Mouse (Mus musculus) hindbrain, postnatal 0 days (tissue): ENCODE measurements around the gene Plekhh2. TPM values are rescaled to one million over a fixed set of nuclear protein-coding genes. Genes with fewer than 3 reads are reported as not detected.

Experiments
- ATAC-seq: fragments of 200-750 bp; cut with Nextera tagmentation; 2 replicates; pipeline ENCODE4 v1.8.0; 2017; ENCODE audit warnings: mild to moderate bottlenecking, moderate TSS enrichment, moderate library complexity
- DNase-seq: peaks from one replicate; pipeline ENCODE4 v3.0.0-alpha.2; 2015; ENCODE audit warnings: low spot score
- H3K27ac ChIP-seq: fragments of 300-500 bp; sonication (generic); 2 replicates; pipeline ENCODE4 v1.5.1; 2014; ENCODE audit warnings: mild to moderate bottlenecking
- H3K27me3 ChIP-seq: fragments of 300-500 bp; sonication (generic); 2 replicates; pipeline ENCODE4 v1.6.1; 2014; ENCODE audit warnings: low read length, mixed read lengths; ENCODE audit not compliant: insufficient read depth
- H3K36me3 ChIP-seq: fragments of 300-500 bp; sonication (generic); 2 replicates; pipeline ENCODE4 v1.6.1; 2014; ENCODE audit warnings: low read length, mixed read lengths; ENCODE audit not compliant: insufficient read depth
- H3K4me1 ChIP-seq: fragments of 300-500 bp; sonication (generic); 2 replicates; pipeline ENCODE4 v1.6.1; 2014; ENCODE audit warnings: antibody characterized with exemption, low read length, mixed read lengths; ENCODE audit not compliant: insufficient read depth
- H3K4me2 ChIP-seq: fragments of 300-500 bp; sonication (generic); 2 replicates; pipeline ENCODE4 v1.6.1; 2014; ENCODE audit warnings: low read depth, mild to moderate bottlenecking, low read length, moderate library complexity, mixed read lengths
- H3K4me3 ChIP-seq: fragments of 300-500 bp; sonication (generic); 2 replicates; pipeline ENCODE4 v1.5.1; 2014; ENCODE audit warnings: low read length
- H3K9ac ChIP-seq: fragments of 300-500 bp; sonication (generic); replicated peaks from 2 replicates; pipeline ENCODE4 v1.6.1; 2014; ENCODE audit warnings: mild to moderate bottlenecking, low read length, moderate library complexity, mixed read lengths
- H3K9me3 ChIP-seq: fragments of 300-500 bp; sonication (generic); 2 replicates; pipeline ENCODE4 v1.6.1; 2016; ENCODE audit warnings: low read length, mixed read lengths
- CTCF ChIP-seq: IDR thresholded peaks from 2 replicates; pipeline ENCODE4 v1.5.1; 2016; ENCODE audit warnings: antibody characterized with exemption, control low read depth, low read depth
- WGBS: fragments of 180-500 bp; shearing (Covaris S2); extraction: QIAGEN DNeasy Blood & Tissue Kit; methylation state at CpG from one replicate; pipeline ENCODE4 v1.1.7; 2014; 5-methylcytosine and 5-hydroxymethylcytosine counted together
- polyA plus RNA-seq: library from polyadenylated mRNA; unstranded; fragments of >200 nt; fragmentation: Nextera tagmentation; extraction: Ambion mirVana; gene quantifications from 2 replicates; pipeline ENCODE4 v1.2.1, GENCODE M21; 2015
- total RNA-seq: library from RNA; depleted of rRNA; stranded (reverse); fragments of >200 nt; gene quantifications from 2 replicates; pipeline ENCODE4 v1.2.3, GENCODE M21; 2014

Plekhh2 gene
- total and polyA plus RNA-seq, 2 experiments from 2014 or later = 1.6 to 2.6 TPM

DNA sequence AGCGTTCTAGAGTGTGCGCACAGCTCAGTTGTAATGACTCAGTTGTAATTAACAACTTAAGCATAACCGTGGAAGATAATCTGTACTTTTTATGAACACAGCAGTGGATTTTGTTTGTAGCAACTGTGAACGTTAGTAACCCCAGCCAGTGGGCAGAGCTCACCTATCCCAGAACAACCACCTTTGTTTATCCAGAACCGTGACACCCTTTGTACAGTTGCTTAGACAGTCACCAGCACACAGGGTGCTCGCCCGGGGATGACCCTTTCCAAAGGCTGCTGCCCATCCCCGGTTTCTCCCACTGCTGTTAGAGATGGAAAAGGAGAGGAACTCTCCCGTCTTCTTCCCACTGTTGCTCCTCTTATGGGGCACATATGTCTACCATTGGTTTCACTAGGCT, 141.8 kb downstream of the Plekhh2 start:
- no peak for TF ChIP-seq CTCF
- 93% methylated on average over 9 of the region's 9 CpGs for WGBS
- ATAC-seq = no peak

DNA sequence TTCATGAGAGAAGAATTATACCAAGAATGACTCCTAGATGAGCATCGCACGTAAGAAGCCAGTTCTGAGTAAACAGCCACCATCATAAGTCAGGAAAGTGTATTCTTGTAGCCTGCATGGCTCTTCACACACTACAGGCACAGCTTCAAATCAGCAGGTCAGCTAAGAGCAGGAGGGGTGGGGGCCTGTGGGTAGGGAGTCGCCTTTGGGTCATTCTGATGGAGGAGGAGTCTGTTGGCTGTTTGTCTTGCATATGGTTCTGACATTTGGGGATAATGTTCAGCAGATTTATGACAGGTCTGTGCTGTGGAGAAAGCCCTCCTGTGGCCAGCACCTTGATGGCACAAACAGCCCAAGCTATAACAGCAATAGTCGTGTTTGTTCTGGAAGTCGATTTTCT, 144.5 kb downstream of the Plekhh2 start:
- 0 out of 2 replicates have a peak, but pooled peaks have one; percentile 25 for ATAC-seq
- H3K27me3 ChIP-seq = no peaks in the 10 kb centered on the region
- H3K4me1 ChIP-seq = 0 out of 2 replicates have a peak, but pooled peaks cover 6% of the 10 kb centered on the region
- H3K4me2 ChIP-seq = no peak overlapping the region
- H3K27ac ChIP-seq = no peak overlapping the region; the same call in 1 of the 2 replicates
- no peaks in the 10 kb centered on the region for H3K36me3 ChIP-seq
- no peak overlapping the region for H3K9ac ChIP-seq
- no peak for DNase-seq
- H3K9me3 ChIP-seq = no peaks in the 10 kb centered on the region
- 50% methylated on average over 5 of the region's 5 CpGs for WGBS
- no peak overlapping the region for H3K4me3 ChIP-seq
- TF ChIP-seq CTCF = no peak

More for the DNA sequence above, 141.8 kb downstream of the Plekhh2 start:
- H3K27ac ChIP-seq = no peak overlapping the region
- 0 out of 2 replicates have a peak, but pooled peaks cover 6% of the 10 kb centered on the region for H3K4me1 ChIP-seq
- no peaks in the 10 kb centered on the region for H3K9me3 ChIP-seq
- no peak overlapping the region for H3K4me2 ChIP-seq
- peaks cover 5% of the 10 kb centered on the region; the same call in 1 of the 2 replicates for H3K36me3 ChIP-seq
- H3K4me3 ChIP-seq = no peak overlapping the region
- no peak overlapping the region for H3K9ac ChIP-seq
- no peak for DNase-seq
- no peaks in the 10 kb centered on the region for H3K27me3 ChIP-seq

DNA sequence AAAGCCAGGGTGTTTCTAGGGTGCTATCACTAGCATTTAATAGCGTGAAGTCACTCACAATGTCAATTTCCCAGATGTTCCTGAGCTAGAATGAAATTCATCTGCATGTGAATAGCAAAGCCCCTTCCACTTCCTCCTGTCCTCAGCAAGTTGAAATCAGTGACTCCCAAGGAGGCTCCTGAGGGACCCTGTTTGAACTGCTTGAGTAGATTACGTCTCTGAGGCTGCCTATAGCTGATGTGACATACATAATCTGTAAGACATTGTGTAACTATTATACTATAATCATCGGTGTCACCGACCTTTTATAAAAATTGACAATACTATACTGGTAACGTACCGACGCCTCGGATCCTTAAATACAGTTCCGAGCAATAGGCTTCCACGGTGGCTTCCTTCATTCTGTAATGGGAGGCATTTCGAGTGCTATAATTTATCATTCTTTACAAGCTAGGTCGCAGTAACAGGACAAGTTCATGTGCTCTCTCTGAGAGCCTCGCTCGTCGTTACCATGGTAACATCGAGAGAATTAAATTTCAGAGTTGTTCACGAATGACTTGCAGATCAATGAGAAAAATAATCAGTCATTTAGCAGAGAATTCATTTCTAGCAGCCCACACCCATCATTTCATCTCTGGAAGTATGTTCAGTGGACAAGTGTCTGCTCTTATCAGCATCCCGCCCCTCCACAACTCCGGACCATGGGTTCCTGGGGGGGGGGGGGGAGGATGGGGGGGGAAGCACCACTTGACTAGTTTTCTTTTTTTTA, 145.1 kb downstream of the Plekhh2 start:
- H3K4me1 ChIP-seq = 0 out of 2 replicates have a peak, but pooled peaks cover 6% of the 10 kb centered on the region
- no peak overlapping the region for H3K4me3 ChIP-seq
- H3K27me3 ChIP-seq = no peaks in the 10 kb centered on the region
- H3K9me3 ChIP-seq = no peaks in the 10 kb centered on the region
- 34% methylated on average over 19 of the region's 19 CpGs for WGBS
- no peak for TF ChIP-seq CTCF
- no peak overlapping the region for H3K4me2 ChIP-seq
- H3K27ac ChIP-seq = peak overlapping the region; percentile 15; the same call in 1 of the 2 replicates
- DNase-seq = peak; percentile 72
- no peaks in the 10 kb centered on the region for H3K36me3 ChIP-seq
- peak; percentile 65 for ATAC-seq
- H3K9ac ChIP-seq = no peak overlapping the region

DNA sequence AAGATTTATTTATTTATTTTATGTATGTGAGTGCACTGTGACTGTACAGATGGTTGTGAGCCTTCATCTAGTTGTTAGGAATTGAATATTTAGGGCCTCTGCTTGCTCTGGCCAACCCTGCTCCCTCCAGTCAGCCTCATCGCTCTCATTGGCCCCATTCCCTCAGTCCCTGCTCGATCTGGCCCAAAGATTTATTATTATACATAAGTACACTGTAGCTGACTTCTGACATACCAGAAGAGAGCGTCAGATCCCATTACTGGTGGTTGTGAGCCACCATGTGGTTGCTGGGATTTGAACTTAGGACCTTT, 145.7 kb downstream of the Plekhh2 start:
- Histone ChIP-seq H3K4me2 (no peak overlapping the region), H3K36me3 (no peaks in the 10 kb centered on the region), H3K9ac (no peak overlapping the region), H3K27me3 (no peaks in the 10 kb centered on the region), H3K4me1 (0 out of 2 replicates have a peak, but pooled peaks cover 6% of the 10 kb centered on the region), H3K9me3 (no peaks in the 10 kb centered on the region), H3K4me3 (no peak overlapping the region), H3K27ac (0 out of 2 replicates have a peak overlapping the region, but pooled peaks have one; percentile 15)
- no peak for ATAC-seq
- no peak for DNase-seq
- 56% methylated on average over 3 of the region's 3 CpGs for WGBS
- no peak for TF ChIP-seq CTCF

DNA sequence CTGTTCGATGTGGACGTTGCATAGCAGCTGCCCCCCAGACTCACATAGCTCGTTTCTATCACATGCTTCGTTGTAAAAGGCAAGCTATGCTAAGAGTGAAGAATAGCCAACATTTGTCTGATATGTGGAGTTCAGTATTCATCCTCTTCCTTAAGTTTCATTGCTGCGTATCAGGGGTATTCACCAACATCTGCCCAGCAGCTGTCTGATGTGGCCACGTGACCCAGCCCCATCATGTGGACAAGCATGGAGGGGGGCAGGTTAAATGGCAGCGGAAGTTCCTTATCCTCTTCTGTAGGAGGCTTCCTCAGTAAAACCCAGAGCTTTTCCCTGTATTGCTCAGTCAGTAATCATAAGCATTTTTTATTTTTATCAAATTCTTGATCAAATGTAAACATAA, 146.1 kb downstream of the Plekhh2 start:
- no peak overlapping the region for H3K4me3 ChIP-seq
- no peak for TF ChIP-seq CTCF
- WGBS = 70% methylated on average over 7 of the region's 7 CpGs

DNA sequence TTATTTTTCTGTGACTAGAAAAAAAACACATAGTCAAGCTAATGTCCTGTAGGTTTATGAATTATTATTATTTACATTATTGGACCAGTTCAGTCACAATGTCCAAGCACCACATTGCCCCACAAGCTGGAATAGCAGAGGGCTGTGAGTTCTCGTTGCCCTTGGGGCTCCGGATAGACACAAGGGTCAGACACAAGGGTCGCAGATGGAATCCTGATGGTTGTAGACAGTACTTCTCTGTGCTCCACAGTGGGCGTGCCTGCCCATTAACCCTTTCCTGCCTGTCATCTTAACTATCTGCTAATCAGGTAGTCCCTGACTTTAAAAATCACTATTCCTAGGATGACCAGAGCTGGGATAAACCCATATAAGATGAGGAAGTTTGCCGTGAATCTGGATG, 146.5 kb downstream of the Plekhh2 start:
- Histone ChIP-seq H3K9ac (no peak overlapping the region), H3K4me1 (0 out of 2 replicates have a peak, but pooled peaks cover 6% of the 10 kb centered on the region), H3K27me3 (no peaks in the 10 kb centered on the region), H3K27ac (no peak overlapping the region), H3K4me3 (no peak overlapping the region), H3K4me2 (no peak overlapping the region), H3K9me3 (no peaks in the 10 kb centered on the region), H3K36me3 (no peaks in the 10 kb centered on the region)
- no peak for TF ChIP-seq CTCF
- ATAC-seq = no peak
- no peak for DNase-seq
- WGBS = 45% methylated on average over 5 of the region's 5 CpGs

More for the DNA sequence above, 146.1 kb downstream of the Plekhh2 start:
- Histone ChIP-seq H3K36me3 (no peaks in the 10 kb centered on the region), H3K27me3 (no peaks in the 10 kb centered on the region), H3K9me3 (no peaks in the 10 kb centered on the region), H3K4me2 (no peak overlapping the region), H3K27ac (0 out of 2 replicates have a peak overlapping the region, but pooled peaks have one; percentile 15), H3K4me1 (0 out of 2 replicates have a peak, but pooled peaks cover 6% of the 10 kb centered on the region), H3K9ac (no peak overlapping the region)
- ATAC-seq (no peak), DNase-seq (no peak)

DNA sequence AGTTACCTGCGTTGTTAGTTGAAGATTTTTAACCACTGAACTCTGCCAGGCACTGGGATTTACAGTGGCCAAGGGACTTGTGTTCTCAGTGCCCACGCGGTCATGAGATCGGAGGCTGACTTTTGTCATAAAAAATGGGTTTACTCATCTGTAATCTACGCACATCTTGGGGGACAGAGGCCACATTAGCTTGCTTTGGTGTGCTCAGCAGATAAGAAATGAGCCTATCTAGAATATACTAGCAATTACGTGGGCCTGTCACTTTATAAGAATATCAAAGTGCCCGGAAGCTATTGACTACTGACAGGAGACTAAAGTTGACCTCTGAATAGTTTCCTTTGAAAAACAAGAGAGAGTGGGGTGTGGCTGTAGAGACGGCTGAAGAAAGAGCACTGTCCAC, 147.3 kb downstream of the Plekhh2 start:
- no peaks in the 10 kb centered on the region for H3K36me3 ChIP-seq
- H3K27me3 ChIP-seq = no peaks in the 10 kb centered on the region
- H3K4me2 ChIP-seq = no peak overlapping the region
- H3K9ac ChIP-seq = no peak overlapping the region
- H3K4me1 ChIP-seq = 0 out of 2 replicates have a peak, but pooled peaks cover 6% of the 10 kb centered on the region
- no peak overlapping the region for H3K27ac ChIP-seq
- no peak for TF ChIP-seq CTCF
- ATAC-seq = no peak
- H3K4me3 ChIP-seq = no peak overlapping the region
- no peaks in the 10 kb centered on the region for H3K9me3 ChIP-seq
- WGBS = 76% methylated on average over 8 of the region's 8 CpGs
- DNase-seq = no peak
